Mouse (Mus musculus): ENCODE results near the gene Ube2g1. TPM values are rescaled to one million over a fixed set of nuclear protein-coding genes. Genes with fewer than 3 reads are reported as not detected.

The Ube2g1 gene
- polyA plus RNA-seq (2015; fragmentation: Nextera tagmentation; extraction: Ambion mirVana), result 54.6 and 57.0 TPM in 2 replicates

DNA sequence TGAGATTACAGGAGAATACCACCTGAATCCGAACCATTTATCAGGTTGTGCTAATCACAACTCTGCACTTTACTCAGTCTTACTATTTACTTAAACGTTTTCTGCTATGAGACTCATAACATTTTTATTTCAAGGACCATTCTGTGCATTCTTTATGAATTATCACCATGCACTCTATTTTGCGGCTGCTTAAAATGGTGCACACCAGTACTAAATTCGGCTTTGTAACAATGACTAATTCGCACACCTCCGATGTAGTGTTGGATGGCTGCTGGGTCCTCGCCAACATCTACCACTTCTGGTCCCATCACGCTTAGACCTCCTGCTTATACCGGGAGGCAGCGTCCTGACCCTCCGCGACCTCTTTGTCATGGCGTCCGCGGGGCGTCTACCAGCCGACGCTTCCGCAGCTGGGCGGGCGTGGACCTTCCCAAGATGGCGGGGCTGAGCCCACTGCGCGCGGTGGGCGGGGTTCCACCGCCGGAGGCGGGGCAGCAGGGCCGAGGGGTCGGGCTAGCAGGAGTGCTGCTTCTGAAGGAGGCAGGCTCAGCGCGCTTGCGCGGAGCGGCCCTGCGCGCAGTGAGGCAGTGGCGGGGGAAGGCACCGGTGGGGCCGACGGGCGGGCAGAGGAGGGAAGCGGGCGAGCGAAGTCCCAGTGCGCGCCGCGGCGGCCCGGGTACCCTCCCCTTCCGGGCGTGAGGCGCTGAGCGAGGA lies at the start of gene Ube2g1:
Gene Ube2g1, plus strand, starts transcription at position 590 of the 714 bp plus-strand sequence.

DNA sequence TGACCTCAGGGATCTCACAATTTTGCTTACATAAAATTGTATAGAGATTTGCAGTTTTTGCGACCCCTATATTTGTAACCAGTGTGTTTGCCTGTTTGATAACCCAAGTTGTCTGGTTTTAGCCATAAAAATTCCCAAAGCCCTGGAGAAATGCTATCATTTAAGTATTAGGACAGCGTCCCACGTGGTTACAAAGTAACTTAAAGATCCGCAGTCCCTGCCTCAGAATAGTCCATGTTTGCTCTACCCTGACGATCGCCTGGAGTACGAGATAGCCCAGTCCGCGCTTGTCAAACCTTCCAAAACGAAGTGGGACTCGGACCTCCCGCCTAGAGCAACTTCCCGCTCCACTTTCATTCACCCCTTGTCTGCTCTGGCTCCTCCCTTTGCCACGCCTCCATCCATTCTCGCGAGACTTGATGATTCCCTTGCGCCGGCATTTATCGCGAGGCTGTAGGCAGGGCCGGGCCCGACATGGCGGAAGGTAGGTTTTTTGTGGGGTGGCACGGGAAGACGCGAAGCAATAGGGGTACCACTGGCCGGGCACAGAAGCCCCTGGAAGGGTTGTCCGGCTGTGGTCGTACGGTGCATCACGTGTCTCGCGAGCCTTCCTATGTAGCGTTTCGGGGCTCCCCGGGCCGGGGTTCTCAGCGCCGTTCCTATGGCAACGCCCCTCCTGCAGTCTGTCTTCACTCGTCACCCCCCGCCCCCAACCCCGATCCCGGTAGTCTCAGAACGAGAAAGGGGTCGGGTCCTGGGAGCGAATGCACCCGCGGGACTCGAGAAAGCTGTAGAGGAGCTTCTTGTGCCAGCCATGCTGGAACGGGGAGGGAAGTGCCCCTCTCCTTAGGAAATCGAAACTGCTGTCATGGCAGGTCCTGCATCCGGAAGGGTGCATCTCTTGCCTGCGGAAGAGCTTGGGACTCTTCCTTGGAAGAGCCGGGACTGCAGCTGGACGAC lies 82.7 kb downstream of the Ube2g1 start, which contains the start of gene Ankfy1:
Gene Ankfy1, plus strand, starts transcription at position 456 of the 960 bp plus-strand sequence.

Small RNA genes within 50 kb of the gene (microRNA-seq; reads per million reads assigned to microRNA genes)
- gene Gm25678, result not detected

Other genes starting within 250 kb of the Ube2g1 start
- gene Tekt1, start 244.8 kb upstream of the Ube2g1 start, polyA plus RNA-seq (2015; fragmentation: Nextera tagmentation; extraction: Ambion mirVana), result 5.7 TPM in 2 replicates
- 8.3 and 8.5 TPM in 2 replicates for gene Smtnl2, start 195.6 kb upstream of the Ube2g1 start, polyA plus RNA-seq (2015; fragmentation: Nextera tagmentation; extraction: Ambion mirVana)
- 0.12 TPM in 1 of 2 replicates, not detected in the other for gene Ggt6, start 171.8 kb upstream of the Ube2g1 start, polyA plus RNA-seq (2015; fragmentation: Nextera tagmentation; extraction: Ambion mirVana)
- 54.2 and 56.1 TPM in 2 replicates for gene Mybbp1a, start 165.9 kb upstream of the Ube2g1 start, polyA plus RNA-seq (2015; fragmentation: Nextera tagmentation; extraction: Ambion mirVana)
- 10.1 and 10.6 TPM in 2 replicates for gene Spns2, start 117.4 kb upstream of the Ube2g1 start, polyA plus RNA-seq (2015; fragmentation: Nextera tagmentation; extraction: Ambion mirVana)
- gene Spns3, start 56.8 kb upstream of the Ube2g1 start, polyA plus RNA-seq (2015; fragmentation: Nextera tagmentation; extraction: Ambion mirVana), result 0.29 TPM in 1 of 2 replicates, not detected in the other
- 10.3 and 12.7 TPM in 2 replicates for gene Ankfy1, start 82.7 kb downstream of the Ube2g1 start, polyA plus RNA-seq (2015; fragmentation: Nextera tagmentation; extraction: Ambion mirVana)
- 8.7 and 10.5 TPM in 2 replicates for gene Cyb5d2, start 188.9 kb downstream of the Ube2g1 start, polyA plus RNA-seq (2015; fragmentation: Nextera tagmentation; extraction: Ambion mirVana)
- gene Zzef1, start 188.9 kb downstream of the Ube2g1 start, polyA plus RNA-seq (2015; fragmentation: Nextera tagmentation; extraction: Ambion mirVana), result 10.4 and 12.6 TPM in 2 replicates

Data from neural tube, postnatal 0 days (tissue).